Mouse (Mus musculus): ENCODE measurements around the gene Gm3336. TPM values are rescaled to one million over a fixed set of nuclear protein-coding genes. Genes with fewer than 3 reads are reported as not detected.

Gm3336 gene
- polyA plus RNA-seq (2015; fragmentation: Nextera tagmentation; extraction: Ambion mirVana) = 29.7 and 32.2 TPM in 2 replicates

DNA sequence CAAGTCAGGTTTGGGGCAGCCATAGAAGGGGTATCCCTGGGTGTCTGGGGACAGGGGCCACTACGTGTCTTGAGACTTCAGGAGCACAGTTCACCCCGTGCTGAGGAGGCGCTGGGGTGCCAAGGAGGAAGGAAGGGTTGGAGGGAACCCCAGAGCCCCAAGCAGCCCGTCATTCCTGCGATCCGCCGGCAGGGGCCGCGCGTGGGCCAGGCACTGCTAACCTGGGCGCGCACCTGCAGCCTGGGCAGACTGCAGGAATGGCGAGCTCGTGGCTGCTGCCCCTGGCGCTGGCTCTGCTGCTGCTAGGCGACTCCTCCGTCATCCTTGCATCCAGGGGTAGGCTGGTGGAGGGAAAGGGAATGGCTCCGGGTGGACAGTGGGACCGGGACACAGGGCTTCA is at the start of gene Gm3336:
Gm3336 (plus strand) TSS at position 247 of the 400 bp plus-strand sequence.
- Histone ChIP-seq H3K27me3 (ENCODE audit: control insufficient read depth, insufficient read depth, low read length) (no peaks in the 10 kb centered on the region), H3K4me1 (replicated peaks; ENCODE audit: control insufficient read depth, insufficient read depth) (no peaks in the 10 kb centered on the region), H3K9ac (ENCODE audit: low read length) (no peak within 1 kb of the TSS), H3K27ac (replicated peaks) (peak within 1 kb of the TSS; percentile 53), H3K4me2 (replicated peaks; ENCODE audit: low read depth) (no peak within 1 kb of the TSS), H3K9me3 (ENCODE audit: control insufficient read depth, low read length) (no peaks in the 10 kb centered on the region), H3K4me3 (ENCODE audit: low read depth, low read length) (no peak within 1 kb of the TSS), H3K36me3 (ENCODE audit: control insufficient read depth, insufficient read depth, low read length) (no peaks in the 10 kb centered on the region)
- 4% methylated on average over 19 of the region's 19 CpGs for WGBS
- TF ChIP-seq EP300 (optimal IDR thresholded peaks at IDR 0.05) = no peak
- peak; percentile 91 for TF ChIP-seq CTCF (IDR thresholded peaks at IDR 0.05; ENCODE audit: low read depth)
- peak; percentile 55 for ATAC-seq (ENCODE audit: low FRiP score, low TSS enrichment)
- DNase-seq (ENCODE audit: low spot score) = peak; percentile 83

DNA sequence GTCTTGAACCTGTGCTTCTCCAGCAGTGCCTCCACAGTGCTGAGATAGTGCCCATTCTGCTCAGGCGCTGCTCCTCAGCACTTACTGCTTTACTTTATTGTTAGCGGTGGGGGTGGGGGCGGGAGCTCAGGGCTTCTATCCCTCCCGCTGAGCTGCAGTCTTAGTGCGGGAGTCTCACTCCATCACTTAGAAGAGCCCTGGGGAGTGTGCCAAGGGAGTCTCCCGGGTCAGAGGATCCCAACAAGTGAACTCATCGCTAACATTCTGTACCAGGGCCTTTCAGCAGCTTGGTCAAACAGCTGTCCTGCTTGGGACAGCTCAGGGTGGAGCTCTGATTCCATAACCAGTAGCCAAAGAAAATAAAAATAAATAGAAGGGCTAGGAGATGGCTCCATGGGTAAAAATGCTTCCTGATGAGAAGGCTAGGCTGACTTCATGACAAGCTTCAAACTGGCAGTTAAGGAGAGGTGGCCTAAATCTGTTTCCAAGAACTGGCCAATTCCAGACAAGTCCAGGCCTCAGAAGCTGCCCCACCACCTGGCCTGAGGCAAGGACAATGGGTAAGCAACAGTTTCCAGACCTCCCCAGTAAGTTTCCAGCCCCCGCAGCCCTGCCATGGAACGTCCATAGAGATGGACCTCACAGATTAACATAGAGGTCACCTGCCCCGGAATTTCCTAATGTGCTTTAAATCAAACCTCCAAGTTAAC is 46.6 kb upstream of the Gm3336 start:
- DNase-seq (ENCODE audit: low spot score) = no peak
- H3K4me2 ChIP-seq (replicated peaks; ENCODE audit: low read depth) = no peak overlapping the region
- H3K27ac ChIP-seq (replicated peaks) = 0 out of 2 replicates have a peak overlapping the region, but pooled peaks have one; percentile 14
- H3K27me3 ChIP-seq (ENCODE audit: control insufficient read depth, insufficient read depth, low read length) = no peaks in the 10 kb centered on the region
- TF ChIP-seq CTCF (IDR thresholded peaks at IDR 0.05; ENCODE audit: low read depth) (no peak), EP300 (optimal IDR thresholded peaks at IDR 0.05) (no peak)
- peaks cover 5% of the 10 kb centered on the region; the same call in 1 of the 2 replicates for H3K4me1 ChIP-seq (replicated peaks; ENCODE audit: control insufficient read depth, insufficient read depth)
- no peaks in the 10 kb centered on the region for H3K36me3 ChIP-seq (ENCODE audit: control insufficient read depth, insufficient read depth, low read length)
- no peaks in the 10 kb centered on the region for H3K9me3 ChIP-seq (ENCODE audit: control insufficient read depth, low read length)
- no peak for ATAC-seq (ENCODE audit: low FRiP score, low TSS enrichment)
- H3K4me3 ChIP-seq (ENCODE audit: low read depth, low read length) = no peak overlapping the region
- H3K9ac ChIP-seq (ENCODE audit: low read length) = no peak overlapping the region
- 67% methylated on average over 10 of the region's 10 CpGs for WGBS

DNA sequence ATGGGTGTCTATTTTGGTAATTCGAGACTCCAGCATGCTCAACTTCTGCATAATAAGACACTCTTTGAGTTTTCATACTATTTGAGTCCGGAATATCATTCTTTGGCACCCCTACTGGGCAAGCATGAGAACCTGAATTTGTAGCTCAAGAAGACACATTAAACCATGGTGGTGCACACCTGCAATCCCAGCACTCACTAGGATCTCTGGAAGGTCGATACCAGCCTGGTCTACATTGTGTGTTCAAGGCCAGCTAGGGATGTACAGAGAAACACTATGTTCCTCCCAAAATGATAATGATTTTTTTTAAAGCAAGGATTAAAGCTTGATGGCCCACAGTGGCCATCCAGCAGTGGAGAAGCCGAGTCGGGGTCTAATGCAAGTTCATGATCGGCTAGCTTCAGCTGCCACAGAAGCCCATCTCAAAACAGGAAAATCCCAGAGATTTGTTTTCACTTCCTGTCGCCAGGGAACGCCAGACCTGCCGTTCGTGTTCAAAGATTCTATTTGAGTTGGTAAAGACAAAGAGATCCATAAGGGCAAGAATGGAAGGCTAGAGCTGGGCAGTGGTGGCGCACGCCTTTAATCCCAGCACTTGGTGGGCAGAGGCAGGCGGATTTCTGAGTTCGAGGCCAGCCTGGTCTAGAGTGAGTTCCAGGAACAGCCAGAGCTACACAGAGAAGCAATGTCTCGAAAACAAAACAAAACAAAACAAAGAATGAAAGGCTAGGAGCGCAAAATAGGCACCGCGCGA is 45.8 kb upstream of the Gm3336 start:
- 35% methylated on average over 19 of the region's 19 CpGs for WGBS
- peak overlapping the region; percentile 52 for H3K4me2 ChIP-seq (replicated peaks; ENCODE audit: low read depth)
- H3K9ac ChIP-seq (ENCODE audit: low read length) = peak overlapping the region; percentile 55
- peaks cover 5% of the 10 kb centered on the region; the same call in 1 of the 2 replicates for H3K4me1 ChIP-seq (replicated peaks; ENCODE audit: control insufficient read depth, insufficient read depth)
- ATAC-seq (ENCODE audit: low FRiP score, low TSS enrichment) = no peak
- DNase-seq (ENCODE audit: low spot score) = no peak
- TF ChIP-seq EP300 (optimal IDR thresholded peaks at IDR 0.05) = no peak
- TF ChIP-seq CTCF (IDR thresholded peaks at IDR 0.05; ENCODE audit: low read depth) = peak; percentile 37
- no peaks in the 10 kb centered on the region for H3K27me3 ChIP-seq (ENCODE audit: control insufficient read depth, insufficient read depth, low read length)
- H3K9me3 ChIP-seq (ENCODE audit: control insufficient read depth, low read length) = no peaks in the 10 kb centered on the region
- H3K27ac ChIP-seq (replicated peaks) = peak overlapping the region; percentile 81
- peak overlapping the region; percentile 29 for H3K4me3 ChIP-seq (ENCODE audit: low read depth, low read length)
- H3K36me3 ChIP-seq (ENCODE audit: control insufficient read depth, insufficient read depth, low read length) = no peaks in the 10 kb centered on the region

DNA sequence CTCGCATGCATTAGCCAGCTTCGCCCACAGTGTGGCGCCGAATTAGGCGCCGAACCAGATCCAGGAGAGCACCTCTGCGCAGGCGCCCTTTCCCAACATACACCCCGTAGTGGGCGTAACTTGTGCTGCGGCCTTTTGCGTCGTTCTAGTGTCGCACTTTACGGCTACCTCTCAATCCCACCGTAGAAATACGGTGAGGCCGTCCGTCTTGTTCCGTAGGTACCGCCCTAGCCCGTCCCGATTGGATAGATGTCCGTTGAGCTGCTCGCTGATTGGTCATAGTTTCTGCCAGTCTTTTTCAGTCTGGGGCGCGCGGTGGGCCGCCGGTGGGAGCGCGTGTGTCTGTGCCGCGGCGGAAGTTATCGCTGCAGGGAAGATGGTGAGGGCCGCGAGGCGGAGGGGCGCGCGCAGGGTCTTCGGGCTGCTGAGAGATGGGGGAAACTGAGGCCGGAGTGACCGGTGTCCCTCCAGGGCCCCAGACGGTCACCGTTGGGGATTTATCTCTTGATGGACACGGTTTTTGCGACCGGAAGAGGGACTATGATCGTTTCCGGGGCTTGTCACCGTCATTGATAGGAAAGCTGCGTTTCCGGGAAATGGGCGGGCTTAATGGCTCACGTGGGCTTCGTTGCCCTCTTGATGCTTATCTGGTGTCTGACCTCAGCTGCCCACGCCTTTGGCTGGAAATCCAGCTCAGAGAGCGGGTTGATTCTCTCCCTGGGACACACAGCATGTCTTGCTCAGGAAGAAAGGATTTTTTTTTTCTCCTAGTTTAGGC is 45.1 kb upstream of the Gm3336 start, which contains the start of gene Lsm4:
Lsm4 (plus strand) TSS at position 170 of the 778 bp plus-strand sequence.
- under 1% methylated on average over 60 of the region's 60 CpGs for WGBS
- Histone ChIP-seq H3K4me2 (replicated peaks; ENCODE audit: low read depth) (peak within 1 kb of the TSS; percentile 59), H3K36me3 (ENCODE audit: control insufficient read depth, insufficient read depth, low read length) (0 out of 2 replicates have a peak, but pooled peaks cover 3% of the 10 kb centered on the region), H3K27ac (replicated peaks) (peak within 1 kb of the TSS; percentile 96), H3K9ac (ENCODE audit: low read length) (peak within 1 kb of the TSS; percentile 75), H3K4me1 (replicated peaks; ENCODE audit: control insufficient read depth, insufficient read depth) (peaks cover 5% of the 10 kb centered on the region; the same call in 1 of the 2 replicates), H3K9me3 (ENCODE audit: control insufficient read depth, low read length) (no peaks in the 10 kb centered on the region), H3K27me3 (ENCODE audit: control insufficient read depth, insufficient read depth, low read length) (no peaks in the 10 kb centered on the region), H3K4me3 (ENCODE audit: low read depth, low read length) (peak within 1 kb of the TSS; percentile 66)
- peak; percentile 96 for DNase-seq (ENCODE audit: low spot score)
- TF ChIP-seq EP300 (optimal IDR thresholded peaks at IDR 0.05) (peak; percentile 94), CTCF (IDR thresholded peaks at IDR 0.05; ENCODE audit: low read depth) (peak; percentile 90)
- peak; percentile 95 for ATAC-seq (ENCODE audit: low FRiP score, low TSS enrichment)

DNA sequence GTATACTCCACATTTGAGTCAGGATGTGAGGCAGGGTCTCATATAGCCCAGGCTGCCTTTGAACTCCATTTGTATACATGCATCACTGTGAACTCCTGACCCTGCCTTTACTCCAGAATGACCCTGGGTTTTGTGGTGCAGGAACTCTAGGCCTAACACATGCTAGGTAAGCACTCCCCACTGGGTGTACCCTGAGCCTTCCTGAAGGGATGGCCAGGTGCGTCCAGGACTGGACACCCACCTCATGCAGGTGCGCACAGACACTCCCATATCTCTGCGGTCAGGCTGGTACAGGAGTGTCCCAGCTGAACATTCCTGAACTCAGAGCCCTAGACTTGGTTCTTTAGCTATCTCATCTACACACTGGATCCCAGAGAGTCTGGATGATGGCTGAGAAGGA is 44.2 kb upstream of the Gm3336 start:
- 63% methylated on average over 3 of the region's 3 CpGs for WGBS
- H3K4me3 ChIP-seq (ENCODE audit: low read depth, low read length) = peak overlapping the region; percentile 66; the same call in 1 of the 2 replicates

More for the DNA sequence above, 44.2 kb upstream of the Gm3336 start:
- no peak for DNase-seq (ENCODE audit: low spot score)
- 0 out of 2 replicates have a peak, but pooled peaks cover 3% of the 10 kb centered on the region for H3K36me3 ChIP-seq (ENCODE audit: control insufficient read depth, insufficient read depth, low read length)
- H3K9me3 ChIP-seq (ENCODE audit: control insufficient read depth, low read length) = no peaks in the 10 kb centered on the region
- peak overlapping the region; percentile 75 for H3K9ac ChIP-seq (ENCODE audit: low read length)
- peaks cover 5% of the 10 kb centered on the region; the same call in 1 of the 2 replicates for H3K4me1 ChIP-seq (replicated peaks; ENCODE audit: control insufficient read depth, insufficient read depth)
- no peak for ATAC-seq (ENCODE audit: low FRiP score, low TSS enrichment)
- H3K27me3 ChIP-seq (ENCODE audit: control insufficient read depth, insufficient read depth, low read length) = no peaks in the 10 kb centered on the region
- H3K4me2 ChIP-seq (replicated peaks; ENCODE audit: low read depth) = peak overlapping the region; percentile 59
- TF ChIP-seq EP300 (optimal IDR thresholded peaks at IDR 0.05) = no peak
- TF ChIP-seq CTCF (IDR thresholded peaks at IDR 0.05; ENCODE audit: low read depth) = no peak
- peak overlapping the region; percentile 96 for H3K27ac ChIP-seq (replicated peaks)
